Mouse (Mus musculus) thymus, adult 2 months (tissue): ENCODE data around the gene Fkbp9. TPM values are rescaled to one million over a fixed set of nuclear protein-coding genes. Genes with fewer than 3 reads are reported as not detected.

Experiments
- DNase-seq: peaks from one replicate; pipeline ENCODE4 v3.0.0; 2021
- H3K27ac ChIP-seq: fragments of 200-500 bp; 2 replicates; pipeline ENCODE4 v1.5.1; 2012; ENCODE audit warnings: low read length, control low read depth; ENCODE audit not compliant: control insufficient read depth, insufficient read depth
- H3K27me3 ChIP-seq: fragments of 200-500 bp; 2 replicates; pipeline ENCODE4 v1.6.1; 2012; ENCODE audit warnings: mild to moderate bottlenecking, low read length, moderate library complexity, mixed read lengths; ENCODE audit not compliant: control insufficient read depth, insufficient read depth
- H3K36me3 ChIP-seq: fragments of 200-500 bp; 2 replicates; pipeline ENCODE4 v1.6.1; 2012; ENCODE audit warnings: mild to moderate bottlenecking, low read length, moderate library complexity; ENCODE audit not compliant: control insufficient read depth, insufficient read depth
- H3K4me1 ChIP-seq: fragments of 200-500 bp; replicated peaks from 2 replicates; pipeline ENCODE4 v1.6.1; 2012; ENCODE audit warnings: low read length; ENCODE audit not compliant: control insufficient read depth, insufficient read depth
- H3K4me3 ChIP-seq: fragments of 200-500 bp; 2 replicates; pipeline ENCODE4 v1.5.1; 2012; ENCODE audit warnings: mild to moderate bottlenecking, low read length, control low read depth, moderate library complexity; ENCODE audit not compliant: control insufficient read depth, insufficient read depth
- CTCF ChIP-seq: fragments of 200-500 bp; IDR thresholded peaks from 2 replicates; pipeline ENCODE4 v1.5.1; 2012; ENCODE audit warnings: mild to moderate bottlenecking, control low read depth, low read length, moderate library complexity, borderline replicate concordance; ENCODE audit not compliant: control insufficient read depth, poor library complexity, insufficient read depth; ENCODE audit errors: extremely low read depth
- POLR2A ChIP-seq: fragments of 200-500 bp; IDR thresholded peaks from 2 replicates; pipeline ENCODE4 v1.6.1; 2012; ENCODE audit warnings: mild to moderate bottlenecking, low read length, control low read depth, moderate library complexity; ENCODE audit not compliant: control insufficient read depth, poor library complexity, insufficient read depth; ENCODE audit errors: extremely low read depth
- WGBS: fragments of 180-500 bp; shearing (Covaris S2); methylation state at CpG from one replicate; pipeline ENCODE4 v1.1.7; 2018; 5-methylcytosine and 5-hydroxymethylcytosine counted together
- polyA plus RNA-seq: library from polyadenylated mRNA; depleted of rRNA; stranded (reverse); fragments of >200 nt; gene quantifications from 2 replicates; pipeline ENCODE4 v1.2.3, GENCODE M21; 2012

The Fkbp9 gene
- polyA plus RNA-seq, 1 experiment, result 11.1 TPM

DNA sequence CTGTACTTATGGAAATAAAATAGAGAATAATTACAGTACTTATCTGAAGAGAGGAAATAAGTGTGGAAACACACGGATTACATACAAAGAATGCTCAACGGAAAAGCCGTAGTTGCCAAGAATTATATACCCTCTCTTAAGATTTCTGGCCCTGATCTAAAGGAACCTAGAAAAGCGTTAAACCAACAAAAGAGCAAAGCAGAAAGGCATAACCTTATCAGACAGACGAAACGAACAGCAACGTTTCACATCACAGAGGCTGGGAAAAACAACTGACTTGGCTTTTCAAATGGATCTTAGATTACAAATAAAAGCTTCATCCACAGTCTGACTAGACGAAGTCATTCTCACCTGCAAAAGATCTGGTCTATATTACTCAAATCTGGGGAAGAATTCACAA, 35.6 kb upstream of the Fkbp9 start:
- Histone ChIP-seq H3K36me3 (no peaks in the 10 kb centered on the region), H3K27me3 (no peaks in the 10 kb centered on the region), H3K27ac (no peak overlapping the region; the same call in 1 of the 2 replicates), H3K4me3 (no peak overlapping the region), H3K4me1 (peaks cover 6% of the 10 kb centered on the region)
- under 1% methylated on average over 8 of the region's 8 CpGs for WGBS
- no peak for DNase-seq
- TF ChIP-seq POLR2A (no peak), CTCF (no peak)

DNA sequence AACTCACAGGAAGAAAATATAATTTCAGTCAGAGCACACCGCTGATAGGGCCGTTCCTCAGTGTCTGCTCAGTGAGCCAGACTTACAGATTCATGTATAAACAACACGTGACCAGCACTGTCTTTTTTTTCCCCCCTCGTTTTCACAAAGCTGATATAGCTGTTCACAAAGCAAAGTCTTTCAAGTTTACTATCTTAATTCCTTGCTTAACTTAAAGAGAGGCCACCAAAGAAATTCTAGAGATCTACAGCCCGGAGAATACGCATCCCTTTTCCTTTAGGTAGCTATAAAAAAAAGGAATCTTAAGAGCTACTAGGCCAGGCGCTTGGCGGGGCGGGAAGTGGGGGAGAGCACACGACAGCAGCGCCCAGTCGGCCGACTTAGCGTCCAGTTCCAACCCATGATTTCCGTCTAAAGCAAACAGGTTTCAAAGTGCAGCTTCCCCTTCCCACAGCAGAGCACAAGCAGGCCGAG, 35.2 kb upstream of the Fkbp9 start:
- no peak for TF ChIP-seq POLR2A
- no peak for TF ChIP-seq CTCF
- Histone ChIP-seq H3K4me3 (peak overlapping the region; percentile 58), H3K4me1 (peaks cover 6% of the 10 kb centered on the region), H3K27ac (peak overlapping the region; percentile 79), H3K27me3 (no peaks in the 10 kb centered on the region), H3K36me3 (no peaks in the 10 kb centered on the region)
- peak; percentile 35 for DNase-seq
- 0% methylated on average over 16 of the region's 16 CpGs for WGBS

DNA sequence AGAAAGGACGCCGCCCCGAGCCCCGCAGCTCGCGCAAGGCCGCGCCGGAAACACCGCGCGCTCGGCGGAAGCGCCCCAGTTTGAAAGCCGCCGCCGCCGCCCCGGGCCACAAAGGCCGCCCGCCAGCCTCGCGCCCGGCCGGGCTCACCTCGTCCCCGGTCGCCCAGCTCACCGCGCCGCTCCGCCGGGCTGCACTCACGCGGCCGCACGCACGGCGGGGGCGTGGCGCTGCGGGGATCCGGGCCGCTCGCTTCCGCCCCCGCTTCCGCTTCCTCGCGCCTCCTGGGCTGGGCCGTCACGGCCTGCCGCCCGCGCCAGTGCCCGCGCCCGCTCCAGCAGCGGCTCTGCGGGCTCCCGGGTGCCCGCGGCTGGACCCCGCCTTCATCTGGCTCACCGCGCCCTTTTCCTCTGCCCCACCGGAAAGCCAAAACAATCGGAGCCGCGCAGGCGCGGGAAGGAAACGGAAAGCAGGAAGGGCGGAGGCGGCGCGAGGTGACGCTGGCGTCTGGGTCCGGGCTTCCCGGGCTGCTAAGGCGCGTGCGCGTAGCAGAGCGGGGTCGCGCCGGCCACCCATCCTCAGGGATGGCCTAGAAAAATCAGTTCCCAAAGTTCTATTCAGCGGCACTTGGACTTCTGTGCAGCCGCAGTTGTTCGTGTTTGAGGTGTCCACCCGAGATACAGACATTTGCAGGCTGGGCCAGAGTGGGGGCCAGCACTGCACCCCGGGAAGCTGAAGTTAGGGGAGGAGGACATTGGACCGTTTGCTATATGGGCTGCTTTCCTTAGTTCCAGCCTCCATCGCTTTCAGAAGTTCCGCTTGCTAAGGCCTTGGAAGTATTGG, 34.3 kb upstream of the Fkbp9 start, which contains the start of gene Kbtbd2:
Gene Kbtbd2, minus strand, starts transcription at position 503 of the 841 bp plus-strand sequence.
- TF ChIP-seq POLR2A (peak; percentile 92), CTCF (0 out of 2 replicates have a peak, but pooled peaks have one; percentile 51)
- DNase-seq, result peak; percentile 92
- Histone ChIP-seq H3K27me3 (no peaks in the 10 kb centered on the region), H3K27ac (peak within 1 kb of the TSS; percentile 79), H3K36me3 (no peaks in the 10 kb centered on the region), H3K4me1 (peaks cover 6% of the 10 kb centered on the region), H3K4me3 (peak within 1 kb of the TSS; percentile 58)
- under 1% methylated on average over 97 of the region's 98 CpGs for WGBS

DNA sequence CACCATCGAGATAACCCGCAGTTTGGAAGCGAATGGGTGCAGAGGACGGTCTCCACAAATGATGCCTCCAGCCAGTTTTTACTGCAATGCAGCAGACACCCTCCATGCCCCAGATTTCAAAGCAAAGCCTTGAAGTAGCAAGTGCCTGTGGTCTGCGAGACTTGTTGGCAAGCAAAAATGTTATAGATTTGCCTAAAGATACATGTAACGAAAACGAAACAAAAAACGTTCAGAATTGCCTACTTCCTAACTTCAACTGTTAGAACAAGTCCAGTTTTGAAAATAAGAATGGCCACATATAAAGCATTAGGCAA, 33.8 kb upstream of the Fkbp9 start:
- Histone ChIP-seq H3K4me1 (peaks cover 6% of the 10 kb centered on the region), H3K27me3 (no peaks in the 10 kb centered on the region), H3K36me3 (no peaks in the 10 kb centered on the region), H3K4me3 (peak overlapping the region; percentile 58), H3K27ac (peak overlapping the region; percentile 74)
- 0% methylated on average over 8 of the region's 8 CpGs for WGBS
- DNase-seq, result no peak
- TF ChIP-seq CTCF (no peak), POLR2A (no peak)

DNA sequence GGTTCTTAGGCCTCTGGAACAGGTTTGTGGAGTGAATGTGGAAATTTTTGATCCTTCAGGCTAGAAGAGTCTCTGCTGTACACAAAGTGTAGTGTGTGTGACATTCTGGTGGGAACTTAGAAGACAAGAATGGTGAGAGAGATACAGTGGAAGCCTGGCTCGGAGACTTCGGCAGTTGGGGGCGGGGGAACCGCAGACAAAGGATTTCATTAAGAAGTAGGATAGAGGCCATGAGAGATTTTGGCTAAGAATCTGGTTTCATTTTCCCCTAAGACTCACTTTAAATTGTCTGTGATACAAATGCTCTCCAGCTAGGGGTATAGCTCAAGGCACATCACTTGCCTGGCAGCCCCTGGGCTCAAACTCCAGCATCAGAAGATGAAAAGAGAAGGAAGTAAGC, 26.8 kb upstream of the Fkbp9 start:
- Histone ChIP-seq H3K27me3 (no peaks in the 10 kb centered on the region), H3K4me1 (no peaks in the 10 kb centered on the region), H3K4me3 (no peak overlapping the region), H3K36me3 (no peaks in the 10 kb centered on the region), H3K27ac (no peak overlapping the region)
- WGBS, result 94% methylated on average over 4 of the region's 4 CpGs
- no peak for DNase-seq
- TF ChIP-seq CTCF (no peak), POLR2A (no peak)

DNA sequence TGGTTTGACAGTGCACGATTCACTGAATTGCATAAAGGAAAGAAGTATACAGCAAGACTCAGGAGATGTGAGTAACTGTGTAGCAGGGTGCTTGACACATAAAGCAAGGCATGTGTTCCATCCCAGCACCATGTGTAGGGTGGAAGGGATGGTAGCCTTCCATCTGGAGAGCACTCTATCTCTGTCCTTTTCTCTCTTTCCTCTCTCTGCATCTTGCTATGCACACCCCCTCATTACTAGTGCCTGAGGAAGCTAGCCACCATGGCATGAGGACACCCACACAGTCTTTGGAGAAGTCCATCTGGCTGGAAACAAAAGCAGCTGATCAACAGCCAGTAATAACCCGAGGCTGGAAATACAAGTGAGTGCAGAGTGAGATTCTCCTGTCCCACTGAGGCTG, 25.7 kb upstream of the Fkbp9 start:
- no peak for DNase-seq
- TF ChIP-seq CTCF, result no peak
- TF ChIP-seq POLR2A, result no peak
- whole genome bisulfite sequencing, result 79% methylated on average over 2 of the region's 2 CpGs
- Histone ChIP-seq H3K36me3 (no peaks in the 10 kb centered on the region), H3K27ac (no peak overlapping the region), H3K4me1 (no peaks in the 10 kb centered on the region), H3K27me3 (no peaks in the 10 kb centered on the region), H3K4me3 (no peak overlapping the region)
